Mouse (Mus musculus) E14TG2a.4 (cell line): ENCODE data around the gene Klhl28.

ENCODE experiments used
- CTCF ChIP-seq: conservative IDR thresholded peaks from 2 replicates; pipeline ENCODE4 v1.5.1; 2014; ENCODE audit warnings: low read length
- NANOG ChIP-seq: IDR thresholded peaks from 2 replicates; pipeline ENCODE4 v1.6.1; 2014; ENCODE audit warnings: borderline replicate concordance, low read length, mixed read lengths

GRCm38 (mm10) chr12:64902506-64902905, 62.8 kb downstream of the Klhl28 start:
- no peak for TF ChIP-seq CTCF
- TF ChIP-seq NANOG, result no peak
